Mouse (Mus musculus) intestine, embryonic 16.5 days (tissue): Measurements from ENCODE around the gene Zc3h12a. TPM values are rescaled to one million over a fixed set of nuclear protein-coding genes. Genes with fewer than 3 reads are reported as not detected.

Experiments
- ATAC-seq: fragments of 200-750 bp; cut with Nextera tagmentation; 2 replicates; pipeline ENCODE4 v1.8.0; 2017; ENCODE audit warnings: moderate TSS enrichment, moderate library complexity
- H3K27ac ChIP-seq: fragments of 300-500 bp; sonication (generic); 2 replicates; pipeline ENCODE4 v1.5.1; 2014; ENCODE audit warnings: mild to moderate bottlenecking, low read length
- H3K27me3 ChIP-seq: fragments of 300-500 bp; sonication (generic); replicated peaks from 2 replicates; pipeline ENCODE4 v1.6.1; 2014; ENCODE audit warnings: low read length, control low read depth, mixed read lengths; ENCODE audit not compliant: control insufficient read depth, insufficient read depth
- H3K36me3 ChIP-seq: fragments of 300-500 bp; sonication (generic); 2 replicates; pipeline ENCODE4 v1.6.1; 2014; ENCODE audit warnings: low read length, control low read depth; ENCODE audit not compliant: control insufficient read depth, insufficient read depth
- H3K4me1 ChIP-seq: fragments of 300-500 bp; sonication (generic); 2 replicates; pipeline ENCODE4 v1.6.1; 2014; ENCODE audit warnings: low read length, control low read depth, mixed read lengths; ENCODE audit not compliant: control insufficient read depth, insufficient read depth
- H3K4me2 ChIP-seq: fragments of 300-500 bp; sonication (generic); 2 replicates; pipeline ENCODE4 v1.6.1; 2014; ENCODE audit warnings: low read depth, low read length, control low read depth
- H3K4me3 ChIP-seq: fragments of 300-500 bp; sonication (generic); 2 replicates; pipeline ENCODE4 v1.5.1; 2014; ENCODE audit warnings: mild to moderate bottlenecking, low read length
- H3K9ac ChIP-seq: fragments of 300-500 bp; sonication (generic); 2 replicates; pipeline ENCODE4 v1.6.1; 2014; ENCODE audit warnings: low read depth, low read length
- H3K9me3 ChIP-seq: fragments of 300-500 bp; sonication (generic); 2 replicates; pipeline ENCODE4 v1.6.1; 2016; ENCODE audit warnings: low read length, control low read depth; ENCODE audit not compliant: control insufficient read depth
- WGBS: fragments of 180-500 bp; shearing (Covaris S2); extraction: QIAGEN DNeasy Blood & Tissue Kit; methylation state at CpG from one replicate; pipeline ENCODE4 v1.1.7; 2014; 5-methylcytosine and 5-hydroxymethylcytosine counted together
- polyA plus RNA-seq: library from polyadenylated mRNA; unstranded; fragments of >200 nt; fragmentation: Nextera tagmentation; extraction: Ambion mirVana; gene quantifications from 2 replicates; pipeline ENCODE4 v1.2.1, GENCODE M21; 2015

The Zc3h12a gene
- polyA plus RNA-seq, 1 experiment from 2014 or later, result 1.4 TPM

- whole genome bisulfite sequencing, result 86% methylated on average over 6 of the region's 6 CpGs
- no peak overlapping the region for H3K9ac ChIP-seq
- no peak overlapping the region for H3K4me2 ChIP-seq
- no peaks in the 10 kb centered on the region for H3K9me3 ChIP-seq
- no peaks in the 10 kb centered on the region for H3K27me3 ChIP-seq
- no peak for ATAC-seq
- H3K36me3 ChIP-seq, result no peaks in the 10 kb centered on the region
- H3K4me3 ChIP-seq, result no peak overlapping the region
- no peak overlapping the region for H3K27ac ChIP-seq
- H3K4me1 ChIP-seq, result no peaks in the 10 kb centered on the region
Measured at GRCm38 (mm10) chr4:125152469-125152868, 24.8 kb upstream of the Zc3h12a start.

GRCm38 (mm10) chr4:125149460-125149859 is 21.8 kb upstream of the Zc3h12a start:
- no peak overlapping the region for H3K4me2 ChIP-seq
- no peak overlapping the region for H3K9ac ChIP-seq
- no peak overlapping the region for H3K27ac ChIP-seq
- no peaks in the 10 kb centered on the region for H3K4me1 ChIP-seq
- no peaks in the 10 kb centered on the region for H3K9me3 ChIP-seq
- no peak overlapping the region for H3K4me3 ChIP-seq
- no peaks in the 10 kb centered on the region for H3K27me3 ChIP-seq
- no peaks in the 10 kb centered on the region for H3K36me3 ChIP-seq
- WGBS, result 30% methylated on average over 5 of the region's 5 CpGs
- no peak for ATAC-seq

GRCm38 (mm10) chr4:125147970-125148369 is 20.3 kb upstream of the Zc3h12a start:
- H3K9ac ChIP-seq, result no peak overlapping the region
- WGBS, result 88% methylated on average over 4 of the region's 4 CpGs
- no peaks in the 10 kb centered on the region for H3K4me1 ChIP-seq
- H3K9me3 ChIP-seq, result no peaks in the 10 kb centered on the region
- no peak overlapping the region for H3K4me2 ChIP-seq
- no peaks in the 10 kb centered on the region for H3K36me3 ChIP-seq
- H3K27me3 ChIP-seq, result no peaks in the 10 kb centered on the region
- no peak for ATAC-seq
- no peak overlapping the region for H3K27ac ChIP-seq
- H3K4me3 ChIP-seq, result no peak overlapping the region

GRCm38 (mm10) chr4:125145213-125145612 is 17.6 kb upstream of the Zc3h12a start:
- Histone ChIP-seq H3K36me3 (no peaks in the 10 kb centered on the region), H3K4me3 (no peak overlapping the region), H3K9me3 (no peaks in the 10 kb centered on the region), H3K4me1 (no peaks in the 10 kb centered on the region), H3K9ac (no peak overlapping the region), H3K4me2 (no peak overlapping the region), H3K27me3 (no peaks in the 10 kb centered on the region), H3K27ac (no peak overlapping the region)
- 22% methylated on average over 10 of the region's 10 CpGs for WGBS
- ATAC-seq, result no peak

GRCm38 (mm10) chr4:125144627-125145026 is 17.0 kb upstream of the Zc3h12a start:
- no peaks in the 10 kb centered on the region for H3K4me1 ChIP-seq
- H3K27ac ChIP-seq, result no peak overlapping the region
- no peaks in the 10 kb centered on the region for H3K27me3 ChIP-seq
- WGBS, result 49% methylated on average over 7 of the region's 7 CpGs
- H3K4me3 ChIP-seq, result no peak overlapping the region
- H3K4me2 ChIP-seq, result no peak overlapping the region
- H3K36me3 ChIP-seq, result no peaks in the 10 kb centered on the region
- H3K9ac ChIP-seq, result no peak overlapping the region
- no peaks in the 10 kb centered on the region for H3K9me3 ChIP-seq
- no peak for ATAC-seq

- WGBS, result 71% methylated on average over 5 of the region's 5 CpGs
Measured at GRCm38 (mm10) chr4:125144211-125144610, 16.6 kb upstream of the Zc3h12a start.

GRCm38 (mm10) chr4:125138321-125138720 is 10.7 kb upstream of the Zc3h12a start:
- Histone ChIP-seq H3K27me3 (0 out of 2 replicates have a peak, but pooled peaks cover 3% of the 10 kb centered on the region), H3K36me3 (no peaks in the 10 kb centered on the region), H3K4me2 (no peak overlapping the region), H3K9ac (no peak overlapping the region), H3K4me3 (no peak overlapping the region), H3K4me1 (no peaks in the 10 kb centered on the region), H3K9me3 (no peaks in the 10 kb centered on the region), H3K27ac (no peak overlapping the region)
- WGBS, result 39% methylated on average over 7 of the region's 7 CpGs
- no peak for ATAC-seq

More at GRCm38 (mm10) chr4:125144211-125144610, 16.6 kb upstream of the Zc3h12a start:
- no peaks in the 10 kb centered on the region for H3K4me1 ChIP-seq
- H3K9ac ChIP-seq, result no peak overlapping the region
- H3K27ac ChIP-seq, result no peak overlapping the region
- H3K9me3 ChIP-seq, result no peaks in the 10 kb centered on the region
- H3K4me2 ChIP-seq, result no peak overlapping the region
- ATAC-seq, result no peak
- no peaks in the 10 kb centered on the region for H3K36me3 ChIP-seq
- H3K4me3 ChIP-seq, result no peak overlapping the region
- H3K27me3 ChIP-seq, result no peaks in the 10 kb centered on the region

- no peak for ATAC-seq
- Histone ChIP-seq H3K9me3 (no peaks in the 10 kb centered on the region), H3K4me3 (no peak overlapping the region), H3K4me1 (no peaks in the 10 kb centered on the region), H3K36me3 (no peaks in the 10 kb centered on the region), H3K9ac (no peak overlapping the region), H3K27ac (no peak overlapping the region), H3K27me3 (0 out of 2 replicates have a peak, but pooled peaks cover 3% of the 10 kb centered on the region), H3K4me2 (no peak overlapping the region)
- 53% methylated on average over 12 of the region's 12 CpGs for WGBS
Measured at GRCm38 (mm10) chr4:125136303-125136888, 8.8 kb upstream of the Zc3h12a start.

GRCm38 (mm10) chr4:125135076-125135855 is 7.6 kb upstream of the Zc3h12a start:
- Histone ChIP-seq H3K27ac (no peak overlapping the region), H3K4me1 (no peaks in the 10 kb centered on the region), H3K9ac (no peak overlapping the region), H3K36me3 (no peaks in the 10 kb centered on the region), H3K27me3 (0 out of 2 replicates have a peak, but pooled peaks cover 3% of the 10 kb centered on the region), H3K4me3 (no peak overlapping the region), H3K4me2 (no peak overlapping the region), H3K9me3 (no peaks in the 10 kb centered on the region)
- ATAC-seq, result no peak
- 80% methylated on average over 10 of the region's 10 CpGs for WGBS
